Mouse (Mus musculus): ENCODE results near the gene Nos1ap. TPM values are rescaled to one million over a fixed set of nuclear protein-coding genes. Genes with fewer than 3 reads are reported as not detected.

Gene Nos1ap
- polyA plus RNA-seq, 1 experiment from 2014 or later, result 16.3 TPM

DNA sequence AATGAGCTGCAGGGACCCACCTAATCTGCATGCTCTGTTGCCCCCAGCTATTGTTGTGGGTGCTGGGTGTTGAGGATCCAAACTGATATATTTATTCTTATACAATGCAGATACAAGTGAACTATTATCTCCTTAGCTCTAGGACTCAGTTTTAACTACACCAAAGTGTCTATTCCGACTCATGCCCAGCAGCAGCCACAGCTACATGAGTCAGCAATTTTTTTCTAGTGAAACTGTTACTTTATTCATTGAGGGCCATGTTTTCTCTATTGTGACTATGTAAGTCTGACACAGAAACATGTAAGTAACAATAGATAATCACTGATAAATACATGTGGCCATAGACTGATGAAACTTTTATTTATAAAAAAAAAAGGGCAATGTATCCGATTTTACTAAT, 184.5 kb downstream of the Nos1ap start:
- ATAC-seq (replicated peaks; ENCODE audit: low FRiP score, low read depth) (no peak), DNase-seq (ENCODE audit: low spot score) (no peak)
- Histone ChIP-seq H3K36me3 (ENCODE audit: insufficient read depth, low read length) (no peaks in the 10 kb centered on the region), H3K9ac (ENCODE audit: low read depth, low read length) (no peak overlapping the region), H3K9me3 (replicated peaks; ENCODE audit: low read length) (no peaks in the 10 kb centered on the region), H3K27me3 (ENCODE audit: insufficient read depth, low read length) (no peaks in the 10 kb centered on the region), H3K4me2 (ENCODE audit: low read length) (no peak overlapping the region), H3K4me3 (replicated peaks; ENCODE audit: low read depth, low read length) (no peak overlapping the region), H3K4me1 (replicated peaks; ENCODE audit: insufficient read depth, low read length) (peaks cover 6% of the 10 kb centered on the region; the same call in 1 of the 2 replicates), H3K27ac (no peak overlapping the region)
- TF ChIP-seq CTCF (IDR thresholded peaks at IDR 0.05; ENCODE audit: low read depth), result no peak
- 79% methylated on average over 2 of the region's 2 CpGs for WGBS

- H3K9me3 ChIP-seq (replicated peaks; ENCODE audit: low read length), result no peaks in the 10 kb centered on the region
- no peaks in the 10 kb centered on the region for H3K36me3 ChIP-seq (ENCODE audit: insufficient read depth, low read length)
- no peak for TF ChIP-seq CTCF (IDR thresholded peaks at IDR 0.05; ENCODE audit: low read depth)
- H3K4me2 ChIP-seq (ENCODE audit: low read length), result no peak overlapping the region
- H3K9ac ChIP-seq (ENCODE audit: low read depth, low read length), result no peak overlapping the region
- DNase-seq (ENCODE audit: low spot score) (no peak), ATAC-seq (replicated peaks; ENCODE audit: low FRiP score, low read depth) (no peak)
- H3K4me1 ChIP-seq (replicated peaks; ENCODE audit: insufficient read depth, low read length), result no peaks in the 10 kb centered on the region
- WGBS, result 63% methylated on average over 4 of the region's 4 CpGs
- H3K27ac ChIP-seq, result no peak overlapping the region
- H3K4me3 ChIP-seq (replicated peaks; ENCODE audit: low read depth, low read length), result no peak overlapping the region
- no peaks in the 10 kb centered on the region for H3K27me3 ChIP-seq (ENCODE audit: insufficient read depth, low read length)
Measured at GRCm38 (mm10) chr1:170402682-170403081, 187.0 kb downstream of the Nos1ap start.

- no peak overlapping the region for H3K27ac ChIP-seq
- no peak overlapping the region for H3K4me3 ChIP-seq (replicated peaks; ENCODE audit: low read depth, low read length)
- WGBS, result 97% methylated on average over 4 of the region's 4 CpGs
- H3K4me2 ChIP-seq (ENCODE audit: low read length), result no peak overlapping the region
- ATAC-seq (replicated peaks; ENCODE audit: low FRiP score, low read depth) (no peak), DNase-seq (ENCODE audit: low spot score) (no peak)
- no peaks in the 10 kb centered on the region for H3K9me3 ChIP-seq (replicated peaks; ENCODE audit: low read length)
- H3K27me3 ChIP-seq (ENCODE audit: insufficient read depth, low read length), result no peaks in the 10 kb centered on the region
- no peak for TF ChIP-seq CTCF (IDR thresholded peaks at IDR 0.05; ENCODE audit: low read depth)
- H3K9ac ChIP-seq (ENCODE audit: low read depth, low read length), result no peak overlapping the region
- no peaks in the 10 kb centered on the region for H3K36me3 ChIP-seq (ENCODE audit: insufficient read depth, low read length)
- H3K4me1 ChIP-seq (replicated peaks; ENCODE audit: insufficient read depth, low read length), result no peaks in the 10 kb centered on the region
Measured at GRCm38 (mm10) chr1:170398866-170399265, 190.8 kb downstream of the Nos1ap start.

DNA sequence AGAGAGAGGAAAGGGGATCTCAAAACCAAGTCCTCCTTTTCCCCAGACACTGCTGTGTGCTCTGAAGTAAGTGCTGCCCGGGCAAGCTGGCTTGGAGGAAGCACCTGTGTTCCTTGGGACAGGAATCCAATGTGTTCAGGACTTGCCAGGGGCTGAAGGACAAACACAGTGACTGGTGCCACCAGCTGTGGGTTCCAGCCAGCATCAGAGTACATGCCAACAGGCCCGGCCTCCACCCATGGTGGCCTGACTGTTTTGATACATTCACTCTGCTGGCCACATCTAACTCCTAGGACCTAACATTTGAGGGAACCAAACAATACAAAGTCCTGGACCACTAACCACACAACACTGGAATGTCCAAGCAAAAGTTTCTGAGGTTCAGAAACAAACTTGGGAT, 194.6 kb downstream of the Nos1ap start:
- Histone ChIP-seq H3K9ac (ENCODE audit: low read depth, low read length) (no peak overlapping the region), H3K27ac (no peak overlapping the region), H3K4me2 (ENCODE audit: low read length) (no peak overlapping the region), H3K4me3 (replicated peaks; ENCODE audit: low read depth, low read length) (no peak overlapping the region), H3K36me3 (ENCODE audit: insufficient read depth, low read length) (no peaks in the 10 kb centered on the region), H3K9me3 (replicated peaks; ENCODE audit: low read length) (no peaks in the 10 kb centered on the region), H3K27me3 (ENCODE audit: insufficient read depth, low read length) (no peaks in the 10 kb centered on the region), H3K4me1 (replicated peaks; ENCODE audit: insufficient read depth, low read length) (peaks cover 12% of the 10 kb centered on the region)
- no peak for TF ChIP-seq CTCF (IDR thresholded peaks at IDR 0.05; ENCODE audit: low read depth)
- WGBS, result 80% methylated on average over 2 of the region's 2 CpGs
- no peak for ATAC-seq (replicated peaks; ENCODE audit: low FRiP score, low read depth)
- DNase-seq (ENCODE audit: low spot score), result no peak

- no peak overlapping the region for H3K27ac ChIP-seq
- WGBS, result 52% methylated on average over 1 of the region's 1 CpGs
Measured at GRCm38 (mm10) chr1:170394641-170395040, 195.0 kb downstream of the Nos1ap start.

GRCm38 (mm10) chr1:170392771-170393728, 196.6 kb downstream of the Nos1ap start:
- Histone ChIP-seq H3K4me3 (replicated peaks; ENCODE audit: low read depth, low read length) (no peak overlapping the region), H3K9me3 (replicated peaks; ENCODE audit: low read length) (no peaks in the 10 kb centered on the region), H3K27me3 (ENCODE audit: insufficient read depth, low read length) (no peaks in the 10 kb centered on the region), H3K9ac (ENCODE audit: low read depth, low read length) (no peak overlapping the region), H3K36me3 (ENCODE audit: insufficient read depth, low read length) (no peaks in the 10 kb centered on the region), H3K27ac (peak overlapping the region; percentile 61; the same call in 1 of the 2 replicates), H3K4me1 (replicated peaks; ENCODE audit: insufficient read depth, low read length) (peaks cover 12% of the 10 kb centered on the region), H3K4me2 (ENCODE audit: low read length) (no peak overlapping the region)
- 49% methylated on average over 14 of the region's 14 CpGs for WGBS
- peak; percentile 49 for DNase-seq (ENCODE audit: low spot score)
- no peak for TF ChIP-seq CTCF (IDR thresholded peaks at IDR 0.05; ENCODE audit: low read depth)
- ATAC-seq (replicated peaks; ENCODE audit: low FRiP score, low read depth), result no peak; the same call in 1 of the 2 replicates

More at GRCm38 (mm10) chr1:170394641-170395040, 195.0 kb downstream of the Nos1ap start:
- Histone ChIP-seq H3K4me2 (ENCODE audit: low read length) (no peak overlapping the region), H3K4me1 (replicated peaks; ENCODE audit: insufficient read depth, low read length) (peaks cover 12% of the 10 kb centered on the region), H3K9me3 (replicated peaks; ENCODE audit: low read length) (no peaks in the 10 kb centered on the region), H3K36me3 (ENCODE audit: insufficient read depth, low read length) (no peaks in the 10 kb centered on the region), H3K9ac (ENCODE audit: low read depth, low read length) (no peak overlapping the region), H3K4me3 (replicated peaks; ENCODE audit: low read depth, low read length) (no peak overlapping the region), H3K27me3 (ENCODE audit: insufficient read depth, low read length) (no peaks in the 10 kb centered on the region)
- no peak for TF ChIP-seq CTCF (IDR thresholded peaks at IDR 0.05; ENCODE audit: low read depth)
- DNase-seq (ENCODE audit: low spot score) (no peak), ATAC-seq (replicated peaks; ENCODE audit: low FRiP score, low read depth) (no peak)
